Mouse (Mus musculus): ENCODE data around the gene St8sia6. TPM values are rescaled to one million over a fixed set of nuclear protein-coding genes. Genes with fewer than 3 reads are reported as not detected.

The St8sia6 gene
- polyA plus RNA-seq, 1 experiment, result 2.0 TPM

GRCm38 (mm10) chr2:13768524-13768923 lies 25.3 kb downstream of the St8sia6 start:
- no peak for DNase-seq (ENCODE audit: low read depth in 1 of 2, low spot score in 2 of 2)
- 85% methylated on average over 5 of the region's 5 CpGs for WGBS
- Histone ChIP-seq H3K36me3 (ENCODE audit: control insufficient read depth, insufficient read depth, low read length) (no peaks in the 10 kb centered on the region), H3K4me3 (ENCODE audit: extremely low read depth, insufficient read depth, insufficient read length) (no peak overlapping the region), H3K27me3 (ENCODE audit: control insufficient read depth, insufficient read depth, low read length) (no peaks in the 10 kb centered on the region), H3K4me1 (ENCODE audit: control insufficient read depth, insufficient read depth, insufficient read length) (no peaks in the 10 kb centered on the region; the same call in 1 of the 2 replicates), H3K27ac (ENCODE audit: insufficient read depth, low read length) (no peak overlapping the region)
- TF ChIP-seq POLR2A (IDR thresholded peaks at IDR 0.05; ENCODE audit: low read depth, low read length), result no peak
- TF ChIP-seq CTCF (IDR thresholded peaks at IDR 0.05; ENCODE audit: extremely low read depth, insufficient read depth, insufficient read length, insufficient replicate concordance), result no peak

- TF ChIP-seq POLR2A (IDR thresholded peaks at IDR 0.05; ENCODE audit: low read depth, low read length) (no peak), CTCF (IDR thresholded peaks at IDR 0.05; ENCODE audit: extremely low read depth, insufficient read depth, insufficient read length, insufficient replicate concordance) (no peak)
- H3K4me1 ChIP-seq (ENCODE audit: control insufficient read depth, insufficient read depth, insufficient read length), result no peaks in the 10 kb centered on the region; the same call in 1 of the 2 replicates
- no peak overlapping the region for H3K4me3 ChIP-seq (ENCODE audit: extremely low read depth, insufficient read depth, insufficient read length)
- H3K36me3 ChIP-seq (ENCODE audit: control insufficient read depth, insufficient read depth, low read length), result no peaks in the 10 kb centered on the region
- WGBS, result 62% methylated on average over 9 of the region's 9 CpGs
- H3K27me3 ChIP-seq (ENCODE audit: control insufficient read depth, insufficient read depth, low read length), result no peaks in the 10 kb centered on the region
- DNase-seq (ENCODE audit: low read depth in 1 of 2, low spot score in 2 of 2), result no peak
- H3K27ac ChIP-seq (ENCODE audit: insufficient read depth, low read length), result no peak overlapping the region
Measured at GRCm38 (mm10) chr2:13767532-13768411, 26.1 kb downstream of the St8sia6 start.

GRCm38 (mm10) chr2:13760366-13760765 lies 33.5 kb downstream of the St8sia6 start:
- Histone ChIP-seq H3K27ac (ENCODE audit: insufficient read depth, low read length) (no peak overlapping the region; the same call in 1 of the 2 replicates), H3K27me3 (ENCODE audit: control insufficient read depth, insufficient read depth, low read length) (no peaks in the 10 kb centered on the region), H3K4me3 (ENCODE audit: extremely low read depth, insufficient read depth, insufficient read length) (no peak overlapping the region), H3K36me3 (ENCODE audit: control insufficient read depth, insufficient read depth, low read length) (no peaks in the 10 kb centered on the region), H3K4me1 (ENCODE audit: control insufficient read depth, insufficient read depth, insufficient read length) (peaks cover 18% of the 10 kb centered on the region)
- no peak for TF ChIP-seq CTCF (IDR thresholded peaks at IDR 0.05; ENCODE audit: extremely low read depth, insufficient read depth, insufficient read length, insufficient replicate concordance)
- TF ChIP-seq POLR2A (IDR thresholded peaks at IDR 0.05; ENCODE audit: low read depth, low read length), result no peak
- no peak for DNase-seq (ENCODE audit: low read depth in 1 of 2, low spot score in 2 of 2)

- no peak overlapping the region for H3K4me3 ChIP-seq (ENCODE audit: extremely low read depth, insufficient read depth, insufficient read length)
- no peaks in the 10 kb centered on the region for H3K27me3 ChIP-seq (ENCODE audit: control insufficient read depth, insufficient read depth, low read length)
- peak; percentile 33 to 65 for DNase-seq (ENCODE audit: low read depth in 1 of 2, low spot score in 2 of 2)
- no peak overlapping the region for H3K27ac ChIP-seq (ENCODE audit: insufficient read depth, low read length)
- no peak for TF ChIP-seq POLR2A (IDR thresholded peaks at IDR 0.05; ENCODE audit: low read depth, low read length)
- TF ChIP-seq CTCF (IDR thresholded peaks at IDR 0.05; ENCODE audit: extremely low read depth, insufficient read depth, insufficient read length, insufficient replicate concordance), result no peak
- WGBS, result 17% methylated on average over 7 of the region's 7 CpGs
- no peaks in the 10 kb centered on the region for H3K36me3 ChIP-seq (ENCODE audit: control insufficient read depth, insufficient read depth, low read length)
- H3K4me1 ChIP-seq (ENCODE audit: control insufficient read depth, insufficient read depth, insufficient read length), result peaks cover 18% of the 10 kb centered on the region
Measured at GRCm38 (mm10) chr2:13757412-13757811, 36.5 kb downstream of the St8sia6 start.

- 85% methylated on average over 4 of the region's 4 CpGs for WGBS
- no peaks in the 10 kb centered on the region for H3K36me3 ChIP-seq (ENCODE audit: control insufficient read depth, insufficient read depth, low read length)
- TF ChIP-seq CTCF (IDR thresholded peaks at IDR 0.05; ENCODE audit: extremely low read depth, insufficient read depth, insufficient read length, insufficient replicate concordance) (no peak), POLR2A (IDR thresholded peaks at IDR 0.05; ENCODE audit: low read depth, low read length) (no peak)
- H3K4me1 ChIP-seq (ENCODE audit: control insufficient read depth, insufficient read depth, insufficient read length), result peaks cover 23% of the 10 kb centered on the region
- H3K27me3 ChIP-seq (ENCODE audit: control insufficient read depth, insufficient read depth, low read length), result no peaks in the 10 kb centered on the region
- H3K27ac ChIP-seq (ENCODE audit: insufficient read depth, low read length), result no peak overlapping the region
- DNase-seq (ENCODE audit: low read depth in 1 of 2, low spot score in 2 of 2), result no peak
- no peak overlapping the region for H3K4me3 ChIP-seq (ENCODE audit: extremely low read depth, insufficient read depth, insufficient read length)
Measured at GRCm38 (mm10) chr2:13755733-13756132, 38.1 kb downstream of the St8sia6 start.

- DNase-seq (ENCODE audit: low read depth in 1 of 2, low spot score in 2 of 2), result no peak
- H3K27ac ChIP-seq (ENCODE audit: insufficient read depth, low read length), result no peak overlapping the region
- no peaks in the 10 kb centered on the region for H3K27me3 ChIP-seq (ENCODE audit: control insufficient read depth, insufficient read depth, low read length)
- peaks cover 5% of the 10 kb centered on the region for H3K4me1 ChIP-seq (ENCODE audit: control insufficient read depth, insufficient read depth, insufficient read length)
- no peaks in the 10 kb centered on the region for H3K36me3 ChIP-seq (ENCODE audit: control insufficient read depth, insufficient read depth, low read length)
- 77% methylated on average over 1 of the region's 1 CpGs for WGBS
- H3K4me3 ChIP-seq (ENCODE audit: extremely low read depth, insufficient read depth, insufficient read length), result no peak overlapping the region
- no peak for TF ChIP-seq CTCF (IDR thresholded peaks at IDR 0.05; ENCODE audit: extremely low read depth, insufficient read depth, insufficient read length, insufficient replicate concordance)
- no peak for TF ChIP-seq POLR2A (IDR thresholded peaks at IDR 0.05; ENCODE audit: low read depth, low read length)
Measured at GRCm38 (mm10) chr2:13751691-13752090, 42.2 kb downstream of the St8sia6 start.

- Histone ChIP-seq H3K36me3 (ENCODE audit: control insufficient read depth, insufficient read depth, low read length) (no peaks in the 10 kb centered on the region), H3K4me3 (ENCODE audit: extremely low read depth, insufficient read depth, insufficient read length) (no peak overlapping the region), H3K27ac (ENCODE audit: insufficient read depth, low read length) (no peak overlapping the region), H3K27me3 (ENCODE audit: control insufficient read depth, insufficient read depth, low read length) (no peaks in the 10 kb centered on the region), H3K4me1 (ENCODE audit: control insufficient read depth, insufficient read depth, insufficient read length) (peaks cover 5% of the 10 kb centered on the region)
- TF ChIP-seq POLR2A (IDR thresholded peaks at IDR 0.05; ENCODE audit: low read depth, low read length) (no peak), CTCF (IDR thresholded peaks at IDR 0.05; ENCODE audit: extremely low read depth, insufficient read depth, insufficient read length, insufficient replicate concordance) (no peak)
- DNase-seq (ENCODE audit: low read depth in 1 of 2, low spot score in 2 of 2), result no peak
- 46% methylated on average over 1 of the region's 1 CpGs for WGBS
Measured at GRCm38 (mm10) chr2:13750777-13751176, 43.1 kb downstream of the St8sia6 start.

All from spleen, adult 2 months (tissue).